Mouse (Mus musculus) liver, adult 2 months (tissue): Measurements from ENCODE around the gene Sh2d4b. TPM values are rescaled to one million over a fixed set of nuclear protein-coding genes. Genes with fewer than 3 reads are reported as not detected.
A peak's percentile ranks its signal among the peaks of the same experiment; 100 is the strongest.

Experiments used
- DNase-seq: peaks from one replicate; pipeline ENCODE4 v3.0.0-alpha.2; 2011; ENCODE audit warnings: low read depth, low spot score; ENCODE audit errors: extremely low read depth
- H3K27ac ChIP-seq: fragments of 200-500 bp; replicated peaks from 2 replicates; pipeline ENCODE4 v1.5.1; 2012; ENCODE audit warnings: low read depth, mild to moderate bottlenecking, control low read depth, inconsistent platforms, low read length; ENCODE audit not compliant: insufficient read depth
- H3K27me3 ChIP-seq: fragments of 200-500 bp; 2 replicates; pipeline ENCODE4 v1.6.1; 2012; ENCODE audit warnings: mild to moderate bottlenecking, moderate library complexity, low read length, inconsistent platforms; ENCODE audit not compliant: control insufficient read depth, insufficient read depth
- H3K36me3 ChIP-seq: fragments of 200-500 bp; 2 replicates; pipeline ENCODE4 v1.6.1; 2012; ENCODE audit warnings: low read length, inconsistent platforms; ENCODE audit not compliant: control insufficient read depth, insufficient read depth
- H3K4me1 ChIP-seq: fragments of 200-500 bp; 2 replicates; pipeline ENCODE4 v1.6.1; 2011; ENCODE audit warnings: low read length; ENCODE audit not compliant: control insufficient read depth, insufficient read depth
- H3K4me3 ChIP-seq: fragments of 200-500 bp; 2 replicates; pipeline ENCODE4 v1.5.1; 2011; ENCODE audit warnings: low read depth, mild to moderate bottlenecking, control low read depth, low read length, moderate library complexity; ENCODE audit not compliant: insufficient read depth
- H3K79me2 ChIP-seq: fragments of 200-500 bp; 2 replicates; pipeline ENCODE4 v1.6.1; 2012; ENCODE audit warnings: inconsistent platforms, mild to moderate bottlenecking, low read length, moderate library complexity; ENCODE audit not compliant: control insufficient read depth, insufficient read depth
- H3K9ac ChIP-seq: fragments of 200-500 bp; 2 replicates; pipeline ENCODE4 v1.6.1; 2012; ENCODE audit warnings: low read depth, mild to moderate bottlenecking, control low read depth, inconsistent platforms, low read length
- CTCF ChIP-seq: fragments of 200-500 bp; IDR thresholded peaks from 2 replicates; pipeline ENCODE4 v1.5.1; 2011; ENCODE audit warnings: low read depth, low read length, control low read depth
- POLR2A ChIP-seq: fragments of 200-500 bp; IDR thresholded peaks from 2 replicates; pipeline ENCODE4 v1.6.1; 2011; ENCODE audit warnings: low read length, control low read depth; ENCODE audit not compliant: insufficient read depth; ENCODE audit errors: extremely low read depth
- WGBS: fragments of 180-500 bp; shearing (Covaris S2); methylation state at CpG from one replicate; pipeline ENCODE4 v1.1.7; 2018; 5-methylcytosine and 5-hydroxymethylcytosine counted together
- polyA plus RNA-seq: library from polyadenylated mRNA; depleted of rRNA; stranded (reverse); fragments of >200 nt; gene quantifications from 2 replicates; pipeline ENCODE4 v1.2.3, GENCODE M21; 2012
- total RNA-seq: library from RNA; depleted of rRNA; stranded (reverse); fragments of >200 nt; gene quantifications from 2 replicates; pipeline ENCODE4 v1.2.3, GENCODE M21; 2014

The Sh2d4b gene
- total and polyA plus RNA-seq, 2 experiments = 0.18 TPM; not detected in 1

- Histone ChIP-seq H3K27ac (no peak overlapping the region), H3K36me3 (no peaks in the 10 kb centered on the region), H3K79me2 (no peaks in the 10 kb centered on the region), H3K4me3 (no peak overlapping the region), H3K4me1 (peaks cover 2% of the 10 kb centered on the region; the same call in 1 of the 2 replicates), H3K27me3 (no peaks in the 10 kb centered on the region), H3K9ac (no peak overlapping the region)
- peak; percentile 61 for DNase-seq
- TF ChIP-seq CTCF = peak; percentile 94
- no peak for TF ChIP-seq POLR2A
- 8% methylated on average over 23 of the region's 23 CpGs for WGBS
Measured at GRCm38 (mm10) chr14:40894576-40895247, 1.6 kb upstream of the Sh2d4b start.

GRCm38 (mm10) chr14:40893884-40894283, 818 bp upstream of the Sh2d4b start:
- Histone ChIP-seq H3K4me3 (no peak overlapping the region), H3K79me2 (no peaks in the 10 kb centered on the region), H3K36me3 (no peaks in the 10 kb centered on the region), H3K9ac (no peak overlapping the region), H3K4me1 (peaks cover 2% of the 10 kb centered on the region; the same call in 1 of the 2 replicates), H3K27ac (no peak overlapping the region), H3K27me3 (no peaks in the 10 kb centered on the region)
- DNase-seq = no peak
- 77% methylated on average over 8 of the region's 8 CpGs for WGBS
- TF ChIP-seq POLR2A = no peak
- no peak for TF ChIP-seq CTCF

GRCm38 (mm10) chr14:40892326-40892825, 690 bp downstream of the Sh2d4b start:
- WGBS = 87% methylated on average over 7 of the region's 7 CpGs
- Histone ChIP-seq H3K27ac (no peak overlapping the region), H3K4me3 (no peak overlapping the region), H3K9ac (no peak overlapping the region), H3K36me3 (no peaks in the 10 kb centered on the region), H3K27me3 (no peaks in the 10 kb centered on the region), H3K4me1 (peaks cover 2% of the 10 kb centered on the region; the same call in 1 of the 2 replicates), H3K79me2 (no peaks in the 10 kb centered on the region)
- no peak for TF ChIP-seq CTCF
- no peak for TF ChIP-seq POLR2A
- no peak for DNase-seq

- TF ChIP-seq CTCF (no peak), POLR2A (no peak)
- 94% methylated on average over 4 of the region's 4 CpGs for WGBS
- no peak overlapping the region for H3K27ac ChIP-seq
- no peak for DNase-seq
- no peak overlapping the region for H3K4me3 ChIP-seq
- H3K9ac ChIP-seq = no peak overlapping the region
- H3K79me2 ChIP-seq = no peaks in the 10 kb centered on the region
- H3K27me3 ChIP-seq = no peaks in the 10 kb centered on the region
- H3K36me3 ChIP-seq = no peaks in the 10 kb centered on the region
- H3K4me1 ChIP-seq = peaks cover 2% of the 10 kb centered on the region; the same call in 1 of the 2 replicates
Measured at GRCm38 (mm10) chr14:40891506-40891905, 1.6 kb downstream of the Sh2d4b start.

GRCm38 (mm10) chr14:40889704-40890103, 3.4 kb downstream of the Sh2d4b start:
- DNase-seq = no peak
- no peak overlapping the region for H3K27ac ChIP-seq
- no peak overlapping the region for H3K9ac ChIP-seq
- H3K27me3 ChIP-seq = no peaks in the 10 kb centered on the region
- no peak overlapping the region for H3K4me3 ChIP-seq
- H3K79me2 ChIP-seq = no peaks in the 10 kb centered on the region
- H3K36me3 ChIP-seq = no peaks in the 10 kb centered on the region
- peaks cover 2% of the 10 kb centered on the region; the same call in 1 of the 2 replicates for H3K4me1 ChIP-seq
- WGBS = 79% methylated on average over 4 of the region's 4 CpGs
- TF ChIP-seq POLR2A (no peak), CTCF (no peak)

GRCm38 (mm10) chr14:40889181-40889580, 3.9 kb downstream of the Sh2d4b start:
- TF ChIP-seq CTCF (no peak), POLR2A (no peak)
- no peak overlapping the region for H3K4me3 ChIP-seq
- H3K9ac ChIP-seq = no peak overlapping the region
- no peaks in the 10 kb centered on the region for H3K36me3 ChIP-seq
- H3K79me2 ChIP-seq = no peaks in the 10 kb centered on the region
- DNase-seq = no peak
- no peaks in the 10 kb centered on the region for H3K27me3 ChIP-seq
- 88% methylated on average over 2 of the region's 2 CpGs for WGBS
- no peaks in the 10 kb centered on the region for H3K4me1 ChIP-seq
- no peak overlapping the region for H3K27ac ChIP-seq
